ENCODE assay signal across 8 mouse cellular contexts in genomic region chr6:84584783-84585685, GRCm38 (mm10). TPM values are rescaled to one million over a fixed set of nuclear protein-coding genes. Genes with fewer than 3 reads are reported as not detected.
DNase-seq lines count a peak whose midpoint lies in the region; ATAC-seq and TF ChIP-seq lines count a peak whose summit lies in the region.

No protein-coding gene starts in this region.

- no peak overlapping the region for H3K27ac ChIP-seq in forebrain, embryonic 13.5 days
- peak overlapping the region; percentile 95 for H3K27ac ChIP-seq in limb, embryonic 10.5 days

- TF ChIP-seq POLR2A in myocyte (IDR thresholded peaks at IDR 0.05; ENCODE audit: insufficient read length, low read depth) = no peak

- DNase-seq in left cerebral cortex, postnatal 4 days = peak; percentile 79
- DNase-seq in left cerebral cortex, postnatal 14 days (ENCODE audit: low spot score in 2 of 2) = no peak
- peak; percentile 87 to 88 for DNase-seq in heart, postnatal 10 days
- DNase-seq in limb, embryonic 10.5 days (ENCODE audit: low spot score) = peak; percentile 76
- no peak for DNase-seq in B cell, adult 2 months
- DNase-seq in left cerebral cortex, adult 11 months (ENCODE audit: low spot score) = no peak

- H3K27me3 ChIP-seq in forebrain, embryonic 13.5 days = peaks cover 99% of the 10 kb centered on the region
- peaks cover 75% of the 10 kb centered on the region for H3K27me3 ChIP-seq in limb, embryonic 10.5 days (ENCODE audit: low read depth, poor library complexity, severe bottlenecking)
- H3K27me3 ChIP-seq in myocyte (ENCODE audit: control insufficient read depth, insufficient read depth, insufficient read length) = peaks cover 82% of the 10 kb centered on the region

- H3K9ac ChIP-seq in forebrain, embryonic 13.5 days = peak overlapping the region; percentile 14; the same call in 1 of the 2 replicates

- peak overlapping the region; percentile 35 for H3K4me3 ChIP-seq in forebrain, embryonic 13.5 days
- H3K4me3 ChIP-seq in limb, embryonic 10.5 days = peak overlapping the region; percentile 81
- H3K4me3 ChIP-seq in myocyte = no peak overlapping the region

- peak overlapping the region; percentile 87 for H3K4me2 ChIP-seq in forebrain, embryonic 13.5 days
- peak overlapping the region; percentile 99 for H3K4me2 ChIP-seq in myocyte (ENCODE audit: low read depth)

- WGBS in forebrain, embryonic 13.5 days = 1% methylated on average over 66 of the region's 66 CpGs
- WGBS in limb, embryonic 10.5 days = under 1% methylated on average over 66 of the region's 66 CpGs

- H3K4me1 ChIP-seq in forebrain, embryonic 13.5 days = peaks cover 69% of the 10 kb centered on the region
- peaks cover 85% of the 10 kb centered on the region for H3K4me1 ChIP-seq in limb, embryonic 10.5 days

- H3ac ChIP-seq in myocyte (ENCODE audit: control insufficient read depth, insufficient read length) = no peak overlapping the region

- H3K9me3 ChIP-seq in forebrain, embryonic 13.5 days (replicated peaks) = no peaks in the 10 kb centered on the region
- H3K9me3 ChIP-seq in limb, embryonic 10.5 days (replicated peaks) = no peaks in the 10 kb centered on the region

- no peaks in the 10 kb centered on the region for H3K79me2 ChIP-seq in myocyte (ENCODE audit: control insufficient read depth, insufficient read depth)

- no peaks in the 10 kb centered on the region for H3K36me3 ChIP-seq in forebrain, embryonic 13.5 days (ENCODE audit: poor library complexity, severe bottlenecking)
- H3K36me3 ChIP-seq in limb, embryonic 10.5 days = peaks cover 56% of the 10 kb centered on the region
- H3K36me3 ChIP-seq in myocyte (ENCODE audit: control insufficient read depth, insufficient read depth) = no peaks in the 10 kb centered on the region

- no peak for ATAC-seq in forebrain, embryonic 13.5 days

- intact Hi-C loops in left cerebral cortex, postnatal 4 days (cut with DNase I) = loop anchor here (5.0 kb wide), 1 partner anchor 488 kb away; no protein-coding TSS in a partner anchor
- intact Hi-C loops in left cerebral cortex, postnatal 14 days (cut with DNase I) = loop anchor here (5.0 kb wide), 1 partner anchor 263 kb away; no protein-coding TSS in a partner anchor
- intact Hi-C loops in heart, postnatal 10 days (cut with DNase I) = no loop called here

TF ChIP-seq in myocyte, 11 proteins besides CTCF, POLR2A, EP300 and RAD21:
- TF ChIP-seq TCF3 (IDR thresholded peaks at IDR 0.05; ENCODE audit: insufficient read length, low read depth) (no peak), MYOG (IDR thresholded peaks at IDR 0.05; ENCODE audit: control insufficient read depth in 1 of 3, insufficient read depth in 1 of 3, insufficient read length in 2 of 3, low read depth in 2 of 3) (no peak), TCF12 (IDR thresholded peaks at IDR 0.05; ENCODE audit: insufficient read depth, poor library complexity, severe bottlenecking) (no peak), USF1 (IDR thresholded peaks at IDR 0.05; ENCODE audit: low read depth) (no peak), MAX (IDR thresholded peaks at IDR 0.05; ENCODE audit: low read depth) (no peak)
TF ChIP-seq in myocyte: peak in this region for 0.

RNA-seq across cellular contexts. Expression of gene Cyp26b1, which starts 8.7 kb away (rescaled TPM):
- total RNA-seq in left cerebral cortex, postnatal 4 days (2021) = 10 to 100 TPM; 28.9 to 29.7 TPM
- total RNA-seq in left cerebral cortex, postnatal 14 days (2021) = 10 to 100 TPM; 16.9 to 29.0 TPM
- polyA plus RNA-seq in forebrain, embryonic 13.5 days (2015; fragmentation: Nextera tagmentation; extraction: Ambion mirVana) = 0.63 and 2.9 TPM in 2 replicates
- 1 to 10 TPM; 1.8 to 2.0 TPM for total RNA-seq in heart, postnatal 10 days (2021)
- polyA plus RNA-seq in limb, embryonic 10.5 days (2016; fragmentation: Nextera tagmentation; extraction: Ambion mirVana) = 32.7 and 47.1 TPM in 2 replicates
- polyA plus RNA-seq in myocyte (2012; fragmentation: generic; extraction: Trizol) = 2.4 TPM

Comparison
In these comparisons a context has a peak if more than half of its experiments do, and no peak if none do; other contexts are left out.
1. DNase-seq: peak in left cerebral cortex, postnatal 4 days (single experiment), heart, postnatal 10 days (2 of 2) and limb, embryonic 10.5 days (single experiment); none in left cerebral cortex, postnatal 14 days (0 of 2), B cell, adult 2 months (0 of 2) and left cerebral cortex, adult 11 months (single experiment).
2. RNA of gene Cyp26b1, which starts 8.7 kb away (total RNA-seq): 28.9 to 29.7 TPM in left cerebral cortex, postnatal 4 days and 16.9 to 29.0 TPM in left cerebral cortex, postnatal 14 days; 1.8 to 2.0 TPM in heart, postnatal 10 days; every median in the first group is over 4 times any median in the second.